Mouse (Mus musculus) ZHBTc4 (cell line): ENCODE measurements around the gene Chd3.
"Not testable (repeated sequence)": the region's sequence is repeated elsewhere in the genome, so short reads cannot be mapped to it uniquely, and the experiment has no call there.

Experiments
- DNase-seq: peaks from one replicate; pipeline ENCODE4 v3.0.0-alpha.2; 2011; ENCODE audit warnings: low read depth, low spot score

Gene Chd3

GRCm38 (mm10) chr11:69406867-69407723 lies 37.9 kb upstream of the Chd3 start:
- DNase-seq = no peak

GRCm38 (mm10) chr11:69406282-69406681 lies 37.1 kb upstream of the Chd3 start:
- no peak for DNase-seq

GRCm38 (mm10) chr11:69405397-69406200 lies 36.4 kb upstream of the Chd3 start:
- DNase-seq = no peak

GRCm38 (mm10) chr11:69404595-69405396 lies 35.6 kb upstream of the Chd3 start:
- no peak for DNase-seq

GRCm38 (mm10) chr11:69403691-69404594 lies 34.7 kb upstream of the Chd3 start:
- no peak for DNase-seq

GRCm38 (mm10) chr11:69401987-69402386 lies 32.8 kb upstream of the Chd3 start:
- no peak for DNase-seq

- DNase-seq = peak; percentile 98
Measured at GRCm38 (mm10) chr11:69401210-69401637, 32.0 kb upstream of the Chd3 start.

GRCm38 (mm10) chr11:69400083-69400850 lies 31.1 kb upstream of the Chd3 start:
- no peak for DNase-seq

- DNase-seq = peak; percentile 78
Measured at GRCm38 (mm10) chr11:69399201-69400082, 30.2 kb upstream of the Chd3 start.

- no peak for DNase-seq
Measured at GRCm38 (mm10) chr11:69398486-69399200, 29.4 kb upstream of the Chd3 start.

GRCm38 (mm10) chr11:69398059-69398458 lies 28.9 kb upstream of the Chd3 start, which contains the start of gene Tmem88:
Gene Tmem88 (minus strand): TSS chr11:69398234.
- peak; percentile 59 for DNase-seq

- DNase-seq = peak; percentile 44
Measured at GRCm38 (mm10) chr11:69397581-69398057, 28.4 kb upstream of the Chd3 start.

GRCm38 (mm10) chr11:69396772-69397171 lies 27.6 kb upstream of the Chd3 start:
- DNase-seq = no peak

- DNase-seq = peak; percentile 99
Measured at GRCm38 (mm10) chr11:69395634-69396373, 26.6 kb upstream of the Chd3 start.

- DNase-seq = peak; percentile 93
Measured at GRCm38 (mm10) chr11:69395235-69395633, 26.0 kb upstream of the Chd3 start, which contains the start of the genes Naa38 and Cyb5d1. Gene Naa38 (plus strand): TSS chr11:69395487. Gene Cyb5d1 (minus strand): TSS chr11:69395631.

- not testable (repeated sequence) for DNase-seq
Measured at GRCm38 (mm10) chr11:69394591-69395167, 25.5 kb upstream of the Chd3 start.
